Mouse (Mus musculus) small intestine, adult 2 months (tissue): ENCODE results near the gene Olfr622. TPM values are rescaled to one million over a fixed set of nuclear protein-coding genes. Genes with fewer than 3 reads are reported as not detected.

Experiments used
- H3K27ac ChIP-seq: fragments of 200-500 bp; 2 replicates; pipeline ENCODE4 v1.5.1; 2012; ENCODE audit warnings: low read depth, low read length, control low read depth, inconsistent platforms; ENCODE audit not compliant: insufficient read depth
- H3K27me3 ChIP-seq: fragments of 200-500 bp; 2 replicates; pipeline ENCODE4 v1.6.1; 2012; ENCODE audit warnings: mild to moderate bottlenecking, moderate library complexity, low read length, inconsistent platforms; ENCODE audit not compliant: control insufficient read depth, insufficient read depth
- H3K36me3 ChIP-seq: fragments of 200-500 bp; 2 replicates; pipeline ENCODE4 v1.6.1; 2012; ENCODE audit warnings: mild to moderate bottlenecking, low read length, control low read depth, inconsistent platforms; ENCODE audit not compliant: control insufficient read depth, insufficient read depth
- H3K4me1 ChIP-seq: fragments of 200-500 bp; 2 replicates; pipeline ENCODE4 v1.6.1; 2012; ENCODE audit warnings: low read length, inconsistent platforms, mixed read lengths; ENCODE audit not compliant: control insufficient read depth, insufficient read depth, insufficient read length
- H3K4me3 ChIP-seq: fragments of 200-500 bp; 2 replicates; pipeline ENCODE4 v1.5.1; 2012; ENCODE audit warnings: low read depth, mild to moderate bottlenecking, control low read depth, inconsistent platforms, low read length, moderate library complexity
- CTCF ChIP-seq: fragments of 200-500 bp; IDR thresholded peaks from 2 replicates; pipeline ENCODE4 v1.5.1; 2012; ENCODE audit warnings: low read depth, mild to moderate bottlenecking, control low read depth, inconsistent platforms, low read length, moderate library complexity, mixed read lengths; ENCODE audit not compliant: insufficient replicate concordance, insufficient read length; ENCODE audit errors: extremely low read depth
- POLR2A ChIP-seq: fragments of 200-500 bp; IDR thresholded peaks from 2 replicates; pipeline ENCODE4 v1.6.1; 2012; ENCODE audit warnings: low read depth, mild to moderate bottlenecking, control low read depth, inconsistent platforms, low read length, moderate library complexity
- WGBS: fragments of 180-500 bp; shearing (Covaris S2); methylation state at CpG from one replicate; pipeline ENCODE4 v1.1.7; 2018; 5-methylcytosine and 5-hydroxymethylcytosine counted together
- polyA plus RNA-seq: library from polyadenylated mRNA; depleted of rRNA; stranded (reverse); fragments of >200 nt; gene quantifications from 2 replicates; pipeline ENCODE4 v1.2.3, GENCODE M21; 2012; rRNA removed

Gene Olfr622
- not detected in 2 replicates for polyA plus RNA-seq

- H3K4me3 ChIP-seq: no peak within 1 kb of the TSS
- no peaks in the 10 kb centered on the region for H3K27me3 ChIP-seq
- 74% methylated on average over 1 of the region's 1 CpGs for WGBS
- H3K27ac ChIP-seq: no peak within 1 kb of the TSS
- no peaks in the 10 kb centered on the region for H3K36me3 ChIP-seq
- TF ChIP-seq POLR2A (no peak), CTCF (no peak)
- H3K4me1 ChIP-seq: no peaks in the 10 kb centered on the region
Measured at GRCm38 (mm10) chr7:103642602-103643001, at the start of gene Olfr622. Gene Olfr622, minus strand, starts transcription at chr7:103642702.

GRCm38 (mm10) chr7:103682420-103682819 lies 39.9 kb upstream of the Olfr622 start, which contains the start of gene Olfr625-ps1:
Gene Olfr625-ps1, plus strand, starts transcription at chr7:103682720.
- no peaks in the 10 kb centered on the region for H3K4me1 ChIP-seq
- no peak for TF ChIP-seq CTCF
- TF ChIP-seq POLR2A: no peak

GRCm38 (mm10) chr7:103671091-103671490 lies 28.6 kb upstream of the Olfr622 start, which contains the start of gene Olfr624:
Gene Olfr624, minus strand, starts transcription at chr7:103671191.
- Histone ChIP-seq H3K4me1 (no peaks in the 10 kb centered on the region), H3K4me3 (no peak within 1 kb of the TSS), H3K27ac (no peak within 1 kb of the TSS), H3K36me3 (no peaks in the 10 kb centered on the region), H3K27me3 (no peaks in the 10 kb centered on the region)
- WGBS: 90% methylated on average over 2 of the region's 2 CpGs
- TF ChIP-seq CTCF (no peak), POLR2A (no peak)

More at GRCm38 (mm10) chr7:103682420-103682819, 39.9 kb upstream of the Olfr622 start, which contains the start of gene Olfr625-ps1:
- Histone ChIP-seq H3K4me3 (no peak within 1 kb of the TSS), H3K27ac (no peak within 1 kb of the TSS), H3K27me3 (no peaks in the 10 kb centered on the region), H3K36me3 (no peaks in the 10 kb centered on the region)

GRCm38 (mm10) chr7:103663598-103663997 lies 21.1 kb upstream of the Olfr622 start, which contains the start of gene Olfr623:
Gene Olfr623, minus strand, starts transcription at chr7:103663698.
- Histone ChIP-seq H3K36me3 (no peaks in the 10 kb centered on the region), H3K4me3 (no peak within 1 kb of the TSS), H3K27me3 (no peaks in the 10 kb centered on the region), H3K4me1 (no peaks in the 10 kb centered on the region), H3K27ac (no peak within 1 kb of the TSS)
- no peak for TF ChIP-seq CTCF

- Histone ChIP-seq H3K27ac (no peak overlapping the region), H3K36me3 (no peaks in the 10 kb centered on the region), H3K27me3 (no peaks in the 10 kb centered on the region), H3K4me1 (no peaks in the 10 kb centered on the region), H3K4me3 (no peak overlapping the region)
- WGBS: 30% methylated on average over 4 of the region's 4 CpGs
- TF ChIP-seq CTCF (no peak), POLR2A (no peak)
Measured at GRCm38 (mm10) chr7:103644070-103644469, 1.6 kb upstream of the Olfr622 start.

- TF ChIP-seq CTCF (no peak), POLR2A (no peak)
- Histone ChIP-seq H3K27me3 (no peaks in the 10 kb centered on the region), H3K27ac (no peak overlapping the region), H3K4me1 (no peaks in the 10 kb centered on the region), H3K4me3 (no peak overlapping the region), H3K36me3 (no peaks in the 10 kb centered on the region)
Measured at GRCm38 (mm10) chr7:103636795-103637194, 5.7 kb downstream of the Olfr622 start.

GRCm38 (mm10) chr7:103612434-103612833 lies 30.1 kb downstream of the Olfr622 start, which contains the start of gene Olfr620:
Gene Olfr620, minus strand, starts transcription at chr7:103612534.
- TF ChIP-seq POLR2A (no peak), CTCF (no peak)
- Histone ChIP-seq H3K36me3 (no peaks in the 10 kb centered on the region), H3K27me3 (no peaks in the 10 kb centered on the region), H3K4me1 (no peaks in the 10 kb centered on the region), H3K27ac (no peak within 1 kb of the TSS), H3K4me3 (no peak within 1 kb of the TSS)
- 75% methylated on average over 2 of the region's 2 CpGs for WGBS
